Mouse (Mus musculus) 3134 (cell line): ENCODE results near the gene Fmod.

Source experiments
- DNase-seq: peaks from one replicate; pipeline ENCODE4 v3.0.0-alpha.2; 2011; ENCODE audit warnings: low spot score; ENCODE audit not compliant: insufficient read length; ENCODE audit errors: extremely low read depth

The Fmod gene

GRCm38 (mm10) chr1:134074606-134075005, 37.6 kb downstream of the Fmod start:
- DNase-seq = no peak

DNA sequence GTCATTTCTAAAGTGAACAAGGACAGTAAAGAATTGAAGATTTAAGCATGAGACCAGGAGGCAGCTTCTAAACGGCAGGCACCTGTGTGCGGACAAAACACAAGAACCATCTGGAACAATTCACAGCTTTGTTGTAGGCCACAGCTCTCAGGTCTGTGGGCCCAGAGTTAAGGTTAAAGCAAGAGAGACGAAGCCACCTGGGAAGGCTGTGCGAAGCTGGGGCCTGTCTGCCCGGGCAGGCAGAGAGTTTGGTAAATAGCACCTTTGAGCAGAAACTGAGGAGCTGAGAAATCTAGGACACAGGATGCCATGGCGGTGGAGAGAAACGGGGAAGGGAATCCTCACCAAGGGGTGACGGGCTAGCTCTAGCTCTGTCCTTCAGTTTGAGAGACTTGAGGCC, 38.5 kb downstream of the Fmod start:
- DNase-seq = no peak

DNA sequence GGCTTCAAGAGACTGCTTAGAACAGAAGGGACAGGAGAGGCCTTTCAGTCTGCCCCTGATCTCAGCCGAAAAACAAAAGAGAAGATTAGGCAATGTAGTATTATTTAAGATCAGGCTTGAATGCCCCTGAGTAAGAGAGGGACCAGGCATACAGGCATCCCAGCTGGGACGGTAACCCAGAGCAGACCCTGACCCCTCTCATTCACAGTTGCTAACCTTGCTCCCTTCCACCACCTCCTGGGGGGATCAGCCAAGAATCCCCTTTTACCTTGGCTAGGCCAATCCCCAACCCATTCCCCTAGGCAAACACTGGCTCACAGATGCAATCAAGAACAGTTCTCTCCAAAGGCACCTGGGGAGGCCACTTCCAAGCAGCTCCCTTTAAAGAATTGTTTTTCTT, 39.7 kb downstream of the Fmod start:
- no peak for DNase-seq

- no peak for DNase-seq
Observed at GRCm38 (mm10) chr1:134077389-134078060, 40.5 kb downstream of the Fmod start.

DNA sequence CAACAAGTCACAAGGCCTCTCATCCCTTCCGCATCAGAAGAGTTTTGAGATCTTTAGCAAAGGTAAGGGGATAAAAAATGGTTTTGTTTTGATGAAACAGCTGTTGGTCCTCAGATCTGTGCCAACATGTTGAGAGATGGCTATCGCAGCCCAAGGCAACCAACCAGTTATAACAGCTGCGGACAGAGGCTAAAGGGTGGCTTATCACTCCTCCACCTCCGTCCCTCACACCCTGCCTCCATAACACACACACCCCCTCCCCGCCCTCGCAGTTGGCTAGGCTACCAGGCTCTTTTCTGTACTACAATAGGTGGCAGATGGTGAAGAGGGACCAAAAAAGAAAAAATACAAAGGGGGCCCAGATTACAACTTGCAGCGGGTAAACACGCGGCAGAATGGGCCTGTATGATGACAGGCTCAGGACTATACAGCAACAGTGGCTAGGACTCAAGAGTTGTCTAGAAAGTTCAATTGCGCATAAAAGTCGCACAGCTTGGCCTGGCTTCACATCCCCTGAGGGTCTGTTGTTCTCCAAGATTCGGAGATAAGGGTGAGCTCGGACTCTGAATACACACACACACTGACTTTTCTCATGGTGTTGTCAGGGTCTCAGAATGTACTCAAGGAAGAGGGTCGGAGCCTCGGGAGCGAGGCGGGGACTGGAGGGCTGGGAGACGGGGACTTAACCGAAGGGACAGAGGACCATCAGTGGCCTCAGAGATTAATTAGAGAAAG, 41.2 kb downstream of the Fmod start:
- no peak for DNase-seq

DNA sequence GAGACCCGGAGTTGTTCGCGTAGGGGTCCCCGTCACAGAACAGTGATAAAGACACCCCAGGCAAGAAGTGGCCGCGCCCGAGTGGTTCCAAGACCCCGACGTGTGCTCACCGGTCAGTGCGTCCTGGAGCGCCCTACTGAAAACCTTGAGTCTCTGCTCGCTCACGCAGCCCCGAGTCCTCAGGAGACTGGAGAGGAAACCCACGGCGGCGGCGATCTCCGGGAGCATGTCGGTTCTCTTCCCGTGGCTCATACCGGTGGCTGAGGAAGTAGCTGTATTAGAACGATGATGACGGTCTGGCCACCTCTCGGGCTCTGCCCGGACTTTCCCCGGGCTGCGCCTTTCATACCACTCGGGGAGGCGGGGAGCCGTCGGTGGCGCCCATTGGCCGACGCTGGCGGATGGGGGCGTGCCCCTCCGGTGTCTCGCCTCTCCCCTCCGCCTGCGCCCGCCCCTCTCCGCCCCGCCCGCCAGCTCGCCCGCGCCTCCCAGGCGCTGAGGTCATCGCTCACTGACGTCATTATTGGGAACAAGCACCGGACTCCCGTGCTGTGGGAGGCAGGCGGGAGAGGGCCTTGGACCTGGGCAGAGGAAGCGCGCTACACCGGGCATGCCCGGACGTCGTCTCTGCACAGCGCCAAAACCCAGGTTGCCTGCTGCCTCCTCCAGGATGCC, 41.9 kb downstream of the Fmod start, which contains the start of gene Btg2:
Gene Btg2, minus strand, starts transcription at position 319 of the 675 bp plus-strand sequence.
- peak; percentile 98 for DNase-seq

DNA sequence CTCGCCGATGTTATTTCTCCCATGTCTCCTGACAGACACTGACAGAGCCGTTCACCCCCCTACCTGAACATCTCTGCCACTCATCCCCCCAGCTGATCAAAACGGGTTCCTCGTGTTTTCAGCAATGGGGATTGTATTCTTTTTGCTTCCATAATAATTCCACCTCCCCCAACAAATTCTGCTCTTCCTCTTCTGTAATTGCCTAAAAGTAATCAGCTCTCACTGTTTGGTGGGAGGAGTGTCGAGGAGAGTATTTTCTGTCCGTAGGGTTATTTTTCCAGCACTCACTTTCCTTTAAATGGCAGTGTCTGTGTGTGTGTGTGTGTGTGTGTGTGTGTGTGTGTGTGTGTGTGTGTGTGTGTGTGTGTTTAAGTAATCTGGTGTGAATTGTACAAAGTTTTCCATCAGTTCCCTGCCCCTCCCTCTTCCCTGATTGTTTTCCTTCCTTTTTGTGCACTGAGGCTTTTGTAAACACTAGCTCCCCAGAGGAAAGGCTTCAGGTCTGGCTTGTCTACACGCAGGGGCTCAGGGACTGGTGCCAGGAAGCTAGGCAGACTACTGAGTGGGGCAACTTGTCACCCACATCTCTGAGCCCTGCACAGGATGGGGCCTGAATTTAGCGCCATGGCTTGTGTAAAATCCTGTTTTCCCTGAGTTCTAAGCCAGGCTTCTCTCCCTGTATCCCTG, 42.6 kb downstream of the Fmod start:
- no peak for DNase-seq

- no peak for DNase-seq
Observed at GRCm38 (mm10) chr1:134080406-134080805, 43.4 kb downstream of the Fmod start.

- DNase-seq = no peak
Observed at GRCm38 (mm10) chr1:134080881-134081450, 43.9 kb downstream of the Fmod start.

DNA sequence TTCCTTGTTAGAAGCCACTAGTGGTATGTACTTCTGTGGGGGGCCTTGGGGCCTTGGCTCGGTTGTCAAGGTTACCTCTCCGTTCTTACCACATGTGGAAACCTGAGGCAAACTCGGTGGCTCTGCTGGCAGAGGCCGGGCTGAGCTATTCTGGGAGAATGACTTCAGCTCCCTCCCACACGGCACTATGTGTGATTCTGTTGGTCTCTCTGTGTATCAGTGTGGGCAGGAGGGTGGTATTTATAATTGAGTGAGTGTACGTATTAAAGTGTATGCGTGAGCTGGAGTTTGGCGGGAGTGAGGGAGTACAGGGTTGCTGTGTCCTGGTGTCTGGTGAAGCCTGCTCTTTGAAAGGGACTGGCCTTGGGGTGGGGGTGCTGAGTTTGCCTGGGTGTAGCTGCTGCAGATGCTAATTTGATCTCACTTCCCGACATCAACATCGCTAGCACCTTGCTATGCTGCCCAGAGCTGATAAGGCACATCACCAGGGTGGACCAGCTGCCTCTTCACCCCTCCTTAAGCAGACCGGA, 46.0 kb downstream of the Fmod start:
- DNase-seq = no peak

DNA sequence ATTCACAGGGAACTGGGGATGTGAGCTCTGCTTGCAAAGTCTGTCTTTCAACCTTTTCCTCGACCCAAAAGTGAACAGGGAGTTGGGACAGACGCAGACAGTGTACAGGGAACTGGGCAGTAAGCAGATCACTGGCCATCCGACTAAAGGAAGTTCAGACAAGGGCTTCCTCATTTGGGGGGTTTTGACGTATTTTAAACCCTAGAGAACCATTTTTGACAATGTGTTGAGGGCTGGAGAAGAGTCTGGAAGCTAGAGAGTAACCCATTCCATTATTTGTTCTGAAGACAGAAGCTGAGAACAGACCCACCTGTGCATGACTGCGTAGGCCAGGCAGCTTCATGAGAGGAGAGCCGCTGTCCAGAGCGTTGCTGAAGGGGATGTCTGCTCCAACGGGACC, 46.6 kb downstream of the Fmod start:
- no peak for DNase-seq

- no peak for DNase-seq
Observed at GRCm38 (mm10) chr1:134084128-134084527, 47.1 kb downstream of the Fmod start.

- no peak for DNase-seq
Observed at GRCm38 (mm10) chr1:134086017-134086416, 49.0 kb downstream of the Fmod start.

DNA sequence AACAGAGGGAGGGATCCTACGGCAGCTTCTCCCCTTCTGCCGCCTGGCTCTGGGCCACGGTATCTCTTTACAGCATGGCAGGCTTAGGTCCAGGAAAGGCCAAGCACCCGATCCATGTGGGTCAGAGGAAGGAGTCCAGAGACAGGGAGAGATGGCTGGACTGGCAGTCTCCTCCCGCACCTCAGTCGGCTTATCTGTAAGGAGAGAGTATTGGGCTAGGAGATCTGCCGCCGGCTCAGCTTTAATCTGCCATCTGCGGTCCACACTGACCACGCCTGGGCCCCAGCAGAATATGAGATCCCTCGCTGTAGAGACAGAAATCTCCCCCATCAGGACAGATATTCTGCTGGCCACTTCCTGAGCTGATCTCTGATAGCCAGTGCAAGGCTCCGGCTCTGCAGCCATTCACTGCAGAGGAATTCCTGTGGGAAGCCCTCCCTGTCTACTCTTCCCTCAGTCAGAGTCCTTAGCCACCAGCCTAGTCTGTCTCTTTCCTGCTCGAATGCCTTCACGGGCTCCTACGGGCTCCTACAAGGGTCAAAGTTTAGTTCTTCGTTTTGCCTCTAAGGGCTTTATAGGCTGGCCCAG, 49.9 kb downstream of the Fmod start:
- no peak for DNase-seq

DNA sequence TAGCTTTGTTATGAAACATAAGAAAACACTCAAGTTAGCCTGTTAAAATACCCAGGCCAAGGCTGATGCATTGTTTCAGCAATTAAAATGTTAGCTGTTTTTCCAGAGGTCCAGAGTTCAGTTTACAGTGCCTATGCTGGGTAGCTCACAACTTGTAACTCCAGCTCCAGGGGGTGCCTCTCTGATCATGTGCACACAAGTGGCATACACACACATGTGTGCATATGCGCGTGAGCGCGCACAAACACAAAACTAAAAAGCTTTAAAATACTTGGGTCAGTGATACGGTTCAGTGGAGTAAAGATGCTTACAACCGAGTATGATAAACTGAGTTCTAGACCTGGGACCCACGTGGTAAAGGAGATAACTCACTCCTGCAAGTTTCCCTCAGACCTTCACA, 52.0 kb downstream of the Fmod start:
- DNase-seq = no peak

DNA sequence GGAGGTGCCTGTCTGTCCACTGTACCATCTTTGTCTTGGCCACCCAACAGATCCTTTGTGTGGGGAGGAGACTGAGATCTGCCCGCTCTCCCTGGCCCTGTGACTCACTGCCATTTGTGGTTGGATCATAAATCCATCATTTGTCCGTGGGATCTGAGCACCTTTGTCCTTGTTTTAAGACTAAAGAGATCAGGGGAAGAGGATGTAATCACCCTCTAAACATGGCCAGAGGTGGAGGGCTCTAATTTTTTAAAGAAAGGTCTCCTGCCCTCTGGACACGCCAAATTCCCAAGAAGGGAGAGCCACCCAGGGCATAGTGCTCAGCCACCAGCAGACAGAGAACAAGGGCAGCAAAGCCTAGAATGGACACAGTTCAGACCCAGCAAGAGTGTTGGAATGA, 54.8 kb downstream of the Fmod start:
- peak; percentile 41 for DNase-seq

DNA sequence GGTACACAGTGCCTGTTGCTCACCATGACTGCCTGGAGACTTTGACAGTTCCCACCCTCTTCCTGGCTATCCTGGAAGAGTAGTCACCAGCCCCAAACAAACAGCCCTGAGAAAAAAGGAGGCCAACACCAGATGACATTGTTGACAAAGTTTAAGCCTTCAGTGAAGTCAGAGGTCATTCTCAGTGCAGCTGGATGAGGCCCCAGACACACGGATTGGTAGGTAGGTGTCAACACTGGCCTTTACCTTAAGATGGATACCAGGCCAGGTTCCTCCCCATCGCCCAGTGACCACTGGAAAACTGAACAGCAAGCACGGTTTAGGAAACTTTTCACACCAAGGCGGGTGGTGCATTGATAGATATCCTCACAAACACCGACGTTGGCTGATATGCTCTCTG, 55.3 kb downstream of the Fmod start:
- DNase-seq = no peak

GRCm38 (mm10) chr1:134092852-134093770, 56.1 kb downstream of the Fmod start:
- peak; percentile 97 for DNase-seq
